Mouse (Mus musculus) ES-E14 (cell line): ENCODE results near the gene Mesp1. TPM values are rescaled to one million over a fixed set of nuclear protein-coding genes. Genes with fewer than 3 reads are reported as not detected.
"Not testable (repeated sequence)": the region's sequence is repeated elsewhere in the genome, so short reads cannot be mapped to it uniquely, and the experiment has no call there.

Source experiments
- DNase-seq: peaks from one replicate; pipeline ENCODE4 v3.0.0-alpha.2; 2013; ENCODE audit warnings: low read depth, low spot score
- H3K27ac ChIP-seq: 2 replicates; pipeline ENCODE4 v1.5.1; 2012; ENCODE audit warnings: low read depth, mild to moderate bottlenecking, low read length, moderate library complexity, mixed read lengths; ENCODE audit not compliant: poor library complexity, insufficient read depth, severe bottlenecking
- H3K36me3 ChIP-seq: 2 replicates; pipeline ENCODE4 v1.6.1; 2012; ENCODE audit warnings: mild to moderate bottlenecking, low read length, moderate library complexity, mixed read lengths; ENCODE audit not compliant: control insufficient read depth, poor library complexity, insufficient read depth, severe bottlenecking
- H3K4me1 ChIP-seq, 2 experiments: fragments of 150-350 bp in 1 of 2; sonication (generic) in 1 of 2; 2 replicates each; pipeline ENCODE4 v1.6.1; 2012; ENCODE audit warnings: low read length in 2 of 2, mild to moderate bottlenecking in 1 of 2, mixed read lengths in 1 of 2; ENCODE audit not compliant: control insufficient read depth in 2 of 2, insufficient read depth in 2 of 2, poor library complexity in 1 of 2
- H3K4me3 ChIP-seq, 2 experiments: fragments of 150-350 bp in 1 of 2; sonication (generic) in 1 of 2; 2 replicates each; pipeline ENCODE4 v1.5.1; 2012; ENCODE audit warnings: low read length in 2 of 2, low read depth in 1 of 2, mild to moderate bottlenecking in 1 of 2, mixed read lengths in 1 of 2; ENCODE audit not compliant: insufficient read depth in 1 of 2, poor library complexity in 1 of 2, severe bottlenecking in 1 of 2
- H3K9ac ChIP-seq: 2 replicates; pipeline ENCODE4 v1.6.1; 2012; ENCODE audit warnings: low read depth, mild to moderate bottlenecking, low read length, mixed read lengths; ENCODE audit not compliant: poor library complexity, insufficient read depth, severe bottlenecking
- H3K9me3 ChIP-seq: fragments of 150-350 bp; sonication (generic); 2 replicates; pipeline ENCODE4 v1.6.1; 2012; ENCODE audit warnings: low read depth, mild to moderate bottlenecking, low read length; ENCODE audit not compliant: control insufficient read depth, insufficient read depth
- CHD2 ChIP-seq: IDR thresholded peaks from 2 replicates; pipeline ENCODE4 v1.6.1; 2014; ENCODE audit warnings: mild to moderate bottlenecking, low read depth, low read length, inconsistent platforms
- HCFC1 ChIP-seq: IDR thresholded peaks from 2 replicates; pipeline ENCODE4 v1.6.1; 2012; ENCODE audit warnings: low read length, inconsistent platforms, borderline replicate concordance; ENCODE audit not compliant: insufficient read depth
- MAFK ChIP-seq: IDR thresholded peaks from 2 replicates; pipeline ENCODE4 v1.6.1; 2014; ENCODE audit warnings: mild to moderate bottlenecking, low read depth, low read length, inconsistent platforms; ENCODE audit not compliant: insufficient read depth
- ZC3H11A ChIP-seq: IDR thresholded peaks from 2 replicates; pipeline ENCODE4 v1.6.1; 2012; ENCODE audit warnings: low read depth, mild to moderate bottlenecking, inconsistent platforms, low read length, borderline replicate concordance
- ZNF384 ChIP-seq: IDR thresholded peaks from 2 replicates; pipeline ENCODE4 v1.6.1; 2012; ENCODE audit warnings: low read depth, low read length, inconsistent platforms
- in situ Hi-C, 2 experiments: fragments of 600-800 bp; cut with MboI; formaldehyde crosslinking; loops; one replicate each; pipeline ENCODE4 v1.15.1; 2025; ENCODE audit warnings: low sequenced_read_pairs in 2 of 2, inconsistent platforms in 1 of 2; ENCODE audit not compliant: unreplicated experiment in 2 of 2
- total RNA-seq: library from RNA; depleted of rRNA; stranded (reverse); fragments of 300-350 nt; gene quantifications from 2 replicates; pipeline ENCODE4 v1.2.3, GENCODE M21; 2012

Gene Mesp1
- total RNA-seq, 1 experiment: 0.27 TPM

- Histone ChIP-seq H3K9me3 (no peaks in the 10 kb centered on the region), H3K36me3 (no peaks in the 10 kb centered on the region; the same call in 1 of the 2 replicates), H3K9ac (peak overlapping the region; percentile 36), H3K4me1 (peaks cover 0 to 5% of the 10 kb centered on the region in 2 experiments; a peak in 1 of 4 replicates), H3K27ac (no peak overlapping the region), H3K4me3 (peak overlapping the region; percentile 60 to 75)
- no peak for DNase-seq
- in situ Hi-C loops: no loop called here
- TF ChIP-seq CHD2 (no peak), ZNF384 (no peak), MAFK (no peak), HCFC1 (no peak), ZC3H11A (no peak)
Observed at GRCm38 (mm10) chr7:79792635-79793421, 760 bp downstream of the Mesp1 start.

DNA sequence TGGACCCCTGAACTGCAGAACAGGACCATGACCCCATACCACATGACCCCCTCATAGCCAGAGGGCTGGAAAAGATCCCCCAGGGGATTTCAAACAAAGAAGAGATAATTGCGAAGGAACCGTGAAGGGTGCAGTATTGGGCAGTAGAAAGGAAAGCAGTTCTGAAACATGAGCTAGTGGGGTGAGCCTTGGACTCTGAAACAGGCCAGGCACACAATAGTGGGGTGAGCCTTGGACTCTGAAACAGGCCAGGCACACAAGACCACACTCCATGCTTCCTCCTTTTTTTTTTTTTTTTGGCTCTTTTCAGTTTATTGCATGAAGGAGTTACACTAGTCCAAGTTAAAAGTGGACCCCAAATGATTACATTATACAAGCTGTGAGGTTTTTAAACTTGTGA is 3.8 kb downstream of the Mesp1 start:
- in situ Hi-C loops, H3K9ac ChIP-seq, H3K4me1 ChIP-seq, H3K36me3 ChIP-seq, DNase-seq, H3K27ac ChIP-seq, H3K9me3 ChIP-seq, H3K4me3 ChIP-seq: not testable (repeated sequence)

DNA sequence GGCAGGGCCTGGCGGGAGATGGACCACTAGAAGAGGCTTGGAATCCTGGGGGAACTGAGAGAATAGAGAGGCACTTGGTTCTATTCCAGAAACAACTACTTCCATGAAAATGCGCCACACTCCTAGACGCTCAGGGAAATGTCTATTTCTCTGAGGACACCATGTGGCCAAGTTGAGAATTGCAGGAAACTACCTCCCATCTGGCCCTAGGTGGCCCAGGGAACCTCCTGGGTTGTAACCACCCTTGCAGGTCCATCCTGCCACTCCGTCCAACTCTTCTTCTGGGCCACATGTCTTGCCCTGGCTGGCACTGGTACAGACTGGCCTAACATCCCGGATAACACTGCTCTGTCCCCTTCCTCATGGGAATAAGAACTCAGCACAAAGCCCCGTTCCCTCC is 7.3 kb downstream of the Mesp1 start:
- DNase-seq: no peak
- Histone ChIP-seq H3K27ac (no peak overlapping the region), H3K4me1 (peaks cover 0 to 5% of the 10 kb centered on the region in 2 experiments; a peak in 1 of 4 replicates), H3K9ac (no peak overlapping the region), H3K4me3 (no peak overlapping the region), H3K9me3 (no peaks in the 10 kb centered on the region), H3K36me3 (no peaks in the 10 kb centered on the region; the same call in 1 of the 2 replicates)
- TF ChIP-seq ZC3H11A: no peak
- no peak for TF ChIP-seq HCFC1
- no peak for TF ChIP-seq MAFK
- no peak for TF ChIP-seq ZNF384
- no peak for TF ChIP-seq CHD2
- in situ Hi-C loops: no loop called here

- no peak for TF ChIP-seq CHD2
- no peak for TF ChIP-seq ZC3H11A
- TF ChIP-seq ZNF384: no peak
- no peak for TF ChIP-seq HCFC1
- TF ChIP-seq MAFK: no peak
- in situ Hi-C loops: no loop called here
- no peak overlapping the region for H3K4me3 ChIP-seq
- no peaks in the 10 kb centered on the region; a peak in 1 of 4 replicates for H3K4me1 ChIP-seq
- no peak overlapping the region for H3K27ac ChIP-seq
- H3K36me3 ChIP-seq: no peaks in the 10 kb centered on the region
- H3K9me3 ChIP-seq: no peaks in the 10 kb centered on the region
- DNase-seq: no peak
- H3K9ac ChIP-seq: no peak overlapping the region
Observed at GRCm38 (mm10) chr7:79782516-79782855, 11.1 kb downstream of the Mesp1 start.

DNA sequence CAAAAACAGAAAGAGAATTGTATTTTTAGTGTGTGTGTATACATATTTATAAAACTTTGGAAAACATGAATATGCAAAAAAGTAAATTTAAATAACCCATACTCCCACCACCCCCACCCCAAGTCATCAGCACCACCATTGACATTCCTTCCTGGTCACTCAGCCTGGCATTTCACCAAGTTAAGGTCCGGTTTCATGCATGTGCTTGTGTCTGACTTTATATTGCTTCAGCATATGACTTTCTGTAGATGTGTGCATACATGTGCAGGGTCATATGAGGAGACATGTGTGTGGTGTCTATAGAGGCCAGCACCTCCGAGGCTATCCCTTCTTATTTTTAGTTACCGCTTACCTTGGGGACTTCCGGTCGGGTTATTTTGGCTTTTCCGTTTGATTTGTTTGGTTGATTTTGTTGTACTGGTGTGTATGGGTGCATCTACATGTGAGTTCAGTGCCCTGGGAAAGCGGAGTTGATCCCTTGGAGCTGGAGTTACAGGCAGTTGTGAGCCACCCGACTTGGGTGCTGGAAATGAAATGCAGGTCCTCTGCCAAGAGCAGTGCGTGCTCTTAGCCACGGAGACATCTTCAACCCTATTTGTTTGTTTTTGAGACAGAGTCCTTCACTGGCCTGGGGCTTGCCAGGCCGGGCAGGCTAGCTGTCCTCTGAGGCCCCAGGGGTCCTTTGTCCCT is 11.6 kb downstream of the Mesp1 start:
- Histone ChIP-seq H3K9me3 (no peaks in the 10 kb centered on the region), H3K27ac (no peak overlapping the region), H3K4me3 (no peak overlapping the region), H3K9ac (no peak overlapping the region), H3K4me1 (no peaks in the 10 kb centered on the region; a peak in 1 of 4 replicates), H3K36me3 (no peaks in the 10 kb centered on the region)
- no peak for DNase-seq
- TF ChIP-seq ZC3H11A: no peak
- no peak for TF ChIP-seq ZNF384
- no peak for TF ChIP-seq CHD2
- no peak for TF ChIP-seq HCFC1
- no peak for TF ChIP-seq MAFK
- in situ Hi-C loops: no loop called here
